Mouse (Mus musculus): ENCODE results near the gene Disc1. TPM values are rescaled to one million over a fixed set of nuclear protein-coding genes. Genes with fewer than 3 reads are reported as not detected.

The Disc1 gene
- polyA plus RNA-seq, 1 experiment from 2014 or later = 0.19 TPM

DNA sequence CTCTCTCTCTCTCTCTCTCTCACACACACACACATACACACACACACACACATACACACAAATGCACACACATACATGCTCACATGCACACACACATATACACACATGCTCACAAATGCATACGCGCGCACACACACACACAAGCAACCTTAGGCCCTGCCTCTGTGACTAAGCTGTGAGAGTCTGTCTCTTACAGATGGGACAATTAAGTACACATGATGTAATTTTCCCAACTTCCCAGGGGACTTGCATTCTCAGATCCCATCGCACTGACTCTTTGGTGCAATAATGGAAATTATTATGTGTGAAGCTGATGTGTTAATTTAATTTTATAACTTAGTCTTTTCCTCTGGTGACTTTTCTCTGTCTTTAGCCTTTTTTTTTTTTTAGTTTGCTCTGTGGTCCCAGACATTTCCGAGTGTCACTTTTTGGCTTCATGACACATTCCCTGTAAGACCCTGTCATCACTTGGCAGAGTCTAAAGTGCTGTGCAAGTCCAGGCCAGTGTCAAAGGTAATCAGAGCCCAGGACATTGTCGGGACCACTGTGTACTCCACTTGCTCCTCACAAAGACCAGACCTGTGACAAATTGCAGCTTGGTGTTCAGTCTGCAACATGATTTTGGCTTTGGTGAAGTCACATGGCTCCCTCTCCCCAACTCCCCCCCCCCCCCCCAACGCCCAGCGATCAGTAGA is 205.0 kb downstream of the Disc1 start:
- TF ChIP-seq EP300 (IDR thresholded peaks at IDR 0.05; ENCODE audit: low read depth) (no peak), CTCF (IDR thresholded peaks at IDR 0.05; ENCODE audit: low read depth) (no peak)

GRCm38 (mm10) chr8:125268181-125268705 is 214.2 kb downstream of the Disc1 start:
- Histone ChIP-seq H3K9me3 (ENCODE audit: low read length) (no peaks in the 10 kb centered on the region), H3K36me3 (replicated peaks; ENCODE audit: insufficient read depth, low read length) (no peaks in the 10 kb centered on the region), H3K4me2 (ENCODE audit: low read depth, low read length) (no peak overlapping the region), H3K27me3 (ENCODE audit: insufficient read depth, low read length) (no peaks in the 10 kb centered on the region), H3K4me1 (ENCODE audit: insufficient read depth) (no peaks in the 10 kb centered on the region), H3K4me3 (ENCODE audit: low read depth, low read length) (no peak overlapping the region), H3K27ac (ENCODE audit: low read depth) (no peak overlapping the region), H3K9ac (replicated peaks) (no peak overlapping the region)
- ATAC-seq = no peak
- no peak for DNase-seq
- WGBS (ENCODE audit: insufficient replicate concordance) = 70% methylated on average over 6 of the region's 6 CpGs
- TF ChIP-seq CTCF (IDR thresholded peaks at IDR 0.05; ENCODE audit: low read depth) = no peak
- no peak for TF ChIP-seq EP300 (IDR thresholded peaks at IDR 0.05; ENCODE audit: low read depth)

More for the DNA sequence above, 205.0 kb downstream of the Disc1 start:
- Histone ChIP-seq H3K4me3 (ENCODE audit: low read depth, low read length) (no peak overlapping the region), H3K4me1 (ENCODE audit: insufficient read depth) (peaks cover 5% of the 10 kb centered on the region; the same call in 1 of the 2 replicates), H3K9ac (replicated peaks) (no peak overlapping the region), H3K9me3 (ENCODE audit: low read length) (no peaks in the 10 kb centered on the region), H3K27me3 (ENCODE audit: insufficient read depth, low read length) (no peaks in the 10 kb centered on the region), H3K27ac (ENCODE audit: low read depth) (no peak overlapping the region), H3K4me2 (ENCODE audit: low read depth, low read length) (no peak overlapping the region), H3K36me3 (replicated peaks; ENCODE audit: insufficient read depth, low read length) (no peaks in the 10 kb centered on the region)
- WGBS (ENCODE audit: insufficient replicate concordance) = 74% methylated on average over 8 of the region's 8 CpGs
- no peak for DNase-seq
- no peak for ATAC-seq

GRCm38 (mm10) chr8:125270292-125270691 is 216.3 kb downstream of the Disc1 start:
- Histone ChIP-seq H3K27ac (ENCODE audit: low read depth) (no peak overlapping the region), H3K36me3 (replicated peaks; ENCODE audit: insufficient read depth, low read length) (no peaks in the 10 kb centered on the region), H3K4me1 (ENCODE audit: insufficient read depth) (no peaks in the 10 kb centered on the region), H3K27me3 (ENCODE audit: insufficient read depth, low read length) (no peaks in the 10 kb centered on the region), H3K9ac (replicated peaks) (no peak overlapping the region), H3K4me2 (ENCODE audit: low read depth, low read length) (no peak overlapping the region), H3K9me3 (ENCODE audit: low read length) (no peaks in the 10 kb centered on the region; the same call in 1 of the 2 replicates), H3K4me3 (ENCODE audit: low read depth, low read length) (no peak overlapping the region)
- DNase-seq = no peak
- TF ChIP-seq EP300 (IDR thresholded peaks at IDR 0.05; ENCODE audit: low read depth) = no peak
- no peak for TF ChIP-seq CTCF (IDR thresholded peaks at IDR 0.05; ENCODE audit: low read depth)
- 47% methylated on average over 7 of the region's 7 CpGs for WGBS (ENCODE audit: insufficient replicate concordance)
- ATAC-seq = no peak

DNA sequence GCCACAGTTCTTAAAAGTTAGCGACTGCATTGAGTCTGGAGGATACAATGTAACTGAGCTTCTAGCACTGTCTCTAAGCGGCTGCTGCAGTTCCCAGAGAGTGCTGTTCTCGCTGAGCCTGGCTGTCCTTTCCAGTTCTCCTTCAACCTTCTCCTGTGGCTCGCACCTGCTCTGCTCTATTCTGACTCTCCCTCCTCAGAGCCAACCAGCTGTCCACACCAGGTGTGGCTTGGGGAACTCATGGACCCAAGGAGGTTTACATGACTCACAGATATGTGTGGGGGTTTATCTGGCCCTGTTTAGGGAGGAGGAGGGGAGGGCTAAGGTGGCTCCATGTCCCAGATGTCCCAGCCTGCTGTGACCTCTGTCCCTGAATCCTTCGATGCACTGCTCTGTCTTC is 217.4 kb downstream of the Disc1 start:
- Histone ChIP-seq H3K27ac (ENCODE audit: low read depth) (no peak overlapping the region), H3K9me3 (ENCODE audit: low read length) (no peaks in the 10 kb centered on the region; the same call in 1 of the 2 replicates), H3K4me3 (ENCODE audit: low read depth, low read length) (no peak overlapping the region), H3K27me3 (ENCODE audit: insufficient read depth, low read length) (no peaks in the 10 kb centered on the region), H3K4me1 (ENCODE audit: insufficient read depth) (no peaks in the 10 kb centered on the region), H3K4me2 (ENCODE audit: low read depth, low read length) (no peak overlapping the region), H3K9ac (replicated peaks) (no peak overlapping the region), H3K36me3 (replicated peaks; ENCODE audit: insufficient read depth, low read length) (no peaks in the 10 kb centered on the region)
- WGBS (ENCODE audit: insufficient replicate concordance) = 72% methylated on average over 5 of the region's 5 CpGs
- DNase-seq (no peak), ATAC-seq (no peak)
- TF ChIP-seq EP300 (IDR thresholded peaks at IDR 0.05; ENCODE audit: low read depth) (no peak), CTCF (IDR thresholded peaks at IDR 0.05; ENCODE audit: low read depth) (no peak)

GRCm38 (mm10) chr8:125272089-125272866 is 218.3 kb downstream of the Disc1 start:
- ATAC-seq (no peak), DNase-seq (no peak)
- H3K9ac ChIP-seq (replicated peaks) = no peak overlapping the region
- 0 out of 2 replicates have a peak, but pooled peaks cover 2% of the 10 kb centered on the region for H3K27me3 ChIP-seq (ENCODE audit: insufficient read depth, low read length)
- H3K27ac ChIP-seq (ENCODE audit: low read depth) = no peak overlapping the region
- 42% methylated on average over 13 of the region's 13 CpGs for WGBS (ENCODE audit: insufficient replicate concordance)
- no peaks in the 10 kb centered on the region for H3K36me3 ChIP-seq (replicated peaks; ENCODE audit: insufficient read depth, low read length)
- no peaks in the 10 kb centered on the region; the same call in 1 of the 2 replicates for H3K9me3 ChIP-seq (ENCODE audit: low read length)
- H3K4me3 ChIP-seq (ENCODE audit: low read depth, low read length) = no peak overlapping the region
- TF ChIP-seq EP300 (IDR thresholded peaks at IDR 0.05; ENCODE audit: low read depth) = no peak
- TF ChIP-seq CTCF (IDR thresholded peaks at IDR 0.05; ENCODE audit: low read depth) = no peak
- H3K4me1 ChIP-seq (ENCODE audit: insufficient read depth) = no peaks in the 10 kb centered on the region
- no peak overlapping the region for H3K4me2 ChIP-seq (ENCODE audit: low read depth, low read length)

DNA sequence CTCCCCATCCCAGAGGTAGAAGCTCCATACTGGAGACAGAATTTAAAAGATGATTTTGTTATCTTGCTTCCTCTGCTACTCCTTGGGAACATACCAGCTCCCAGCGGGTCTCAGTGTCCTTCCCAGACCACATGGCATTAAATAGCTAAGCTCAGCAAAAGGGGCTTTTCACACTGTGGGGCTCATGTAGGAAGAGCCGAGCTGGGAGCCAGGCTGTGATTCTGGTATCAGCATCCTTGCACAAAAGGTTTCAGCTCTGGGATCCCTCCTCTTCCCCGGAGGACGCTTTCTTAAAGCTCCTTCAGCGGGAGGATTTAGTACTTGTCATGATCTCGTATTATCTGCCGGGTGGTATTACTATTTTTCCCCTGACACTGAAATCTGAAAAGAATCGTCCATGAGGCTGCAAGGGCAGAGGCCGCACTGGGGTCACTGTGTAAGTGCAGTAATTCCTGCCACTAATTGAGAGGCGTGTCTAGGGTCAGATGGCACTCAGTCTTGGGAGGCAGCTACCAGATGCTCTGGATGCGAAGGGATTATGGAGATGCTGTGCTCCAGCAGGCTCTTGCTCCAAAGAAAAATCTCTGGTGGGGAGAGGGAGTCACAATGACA is 223.2 kb downstream of the Disc1 start:
- WGBS (ENCODE audit: insufficient replicate concordance) = 53% methylated on average over 11 of the region's 11 CpGs

More for the DNA sequence above, 223.2 kb downstream of the Disc1 start:
- Histone ChIP-seq H3K9ac (replicated peaks) (no peak overlapping the region), H3K36me3 (replicated peaks; ENCODE audit: insufficient read depth, low read length) (no peaks in the 10 kb centered on the region), H3K4me3 (ENCODE audit: low read depth, low read length) (no peak overlapping the region), H3K4me1 (ENCODE audit: insufficient read depth) (no peaks in the 10 kb centered on the region), H3K9me3 (ENCODE audit: low read length) (no peaks in the 10 kb centered on the region; the same call in 1 of the 2 replicates), H3K27ac (ENCODE audit: low read depth) (no peak overlapping the region), H3K27me3 (ENCODE audit: insufficient read depth, low read length) (0 out of 2 replicates have a peak, but pooled peaks cover 8% of the 10 kb centered on the region), H3K4me2 (ENCODE audit: low read depth, low read length) (no peak overlapping the region)
- no peak for DNase-seq
- TF ChIP-seq CTCF (IDR thresholded peaks at IDR 0.05; ENCODE audit: low read depth) (no peak), EP300 (IDR thresholded peaks at IDR 0.05; ENCODE audit: low read depth) (no peak)
- no peak for ATAC-seq

Measured in liver, postnatal 0 days (tissue).